Mouse (Mus musculus): ENCODE data around the gene Nphp4. TPM values are rescaled to one million over a fixed set of nuclear protein-coding genes. Genes with fewer than 3 reads are reported as not detected.

Gene Nphp4
- polyA plus RNA-seq, 1 experiment from 2014 or later: 1.7 TPM

DNA sequence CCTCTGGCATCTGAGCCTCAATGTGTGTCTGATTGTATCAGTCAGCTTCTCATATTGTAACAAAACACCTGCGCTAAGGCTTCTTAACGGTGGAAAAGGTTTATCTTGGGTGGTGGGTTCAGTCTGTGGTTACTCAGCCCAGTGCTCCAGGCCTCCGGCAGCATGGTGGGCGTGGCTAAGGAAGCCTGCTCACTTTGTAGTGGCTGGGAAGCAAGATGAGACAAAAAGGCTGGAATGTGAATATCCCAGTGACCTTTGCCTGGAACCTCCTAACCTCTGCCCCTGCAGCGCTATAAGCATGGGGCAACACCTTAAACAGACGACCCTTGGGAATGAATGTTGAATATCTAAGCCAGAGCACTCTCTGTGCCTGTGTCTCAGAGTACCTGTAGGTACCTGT, 105.7 kb downstream of the Nphp4 start:
- no peak overlapping the region for H3K4me3 ChIP-seq (replicated peaks; ENCODE audit: low read depth, low read length)
- no peak overlapping the region for H3K9ac ChIP-seq (ENCODE audit: low read depth, low read length)
- H3K27ac ChIP-seq: no peak overlapping the region
- no peaks in the 10 kb centered on the region for H3K27me3 ChIP-seq (ENCODE audit: insufficient read depth, low read length)
- WGBS: 40% methylated on average over 6 of the region's 6 CpGs
- no peaks in the 10 kb centered on the region for H3K9me3 ChIP-seq (replicated peaks; ENCODE audit: low read length)
- no peak for ATAC-seq (replicated peaks; ENCODE audit: low FRiP score, low read depth)
- no peaks in the 10 kb centered on the region for H3K4me1 ChIP-seq (replicated peaks; ENCODE audit: insufficient read depth, low read length)
- H3K36me3 ChIP-seq (ENCODE audit: insufficient read depth, low read length): no peaks in the 10 kb centered on the region
- no peak for TF ChIP-seq CTCF (IDR thresholded peaks at IDR 0.05; ENCODE audit: low read depth)
- DNase-seq (ENCODE audit: low spot score): no peak
- no peak overlapping the region for H3K4me2 ChIP-seq (ENCODE audit: low read length)

- no peak overlapping the region for H3K4me3 ChIP-seq (replicated peaks; ENCODE audit: low read depth, low read length)
- H3K9me3 ChIP-seq (replicated peaks; ENCODE audit: low read length): no peaks in the 10 kb centered on the region
- H3K9ac ChIP-seq (ENCODE audit: low read depth, low read length): no peak overlapping the region
- H3K27me3 ChIP-seq (ENCODE audit: insufficient read depth, low read length): no peaks in the 10 kb centered on the region
- DNase-seq (ENCODE audit: low spot score): no peak
- 69% methylated on average over 6 of the region's 6 CpGs for WGBS
- ATAC-seq (replicated peaks; ENCODE audit: low FRiP score, low read depth): no peak
- no peaks in the 10 kb centered on the region for H3K4me1 ChIP-seq (replicated peaks; ENCODE audit: insufficient read depth, low read length)
- H3K4me2 ChIP-seq (ENCODE audit: low read length): no peak overlapping the region
- no peaks in the 10 kb centered on the region for H3K36me3 ChIP-seq (ENCODE audit: insufficient read depth, low read length)
- H3K27ac ChIP-seq: no peak overlapping the region
- no peak for TF ChIP-seq CTCF (IDR thresholded peaks at IDR 0.05; ENCODE audit: low read depth)
Observed at GRCm38 (mm10) chr4:152583616-152584015, 107.1 kb downstream of the Nphp4 start.

DNA sequence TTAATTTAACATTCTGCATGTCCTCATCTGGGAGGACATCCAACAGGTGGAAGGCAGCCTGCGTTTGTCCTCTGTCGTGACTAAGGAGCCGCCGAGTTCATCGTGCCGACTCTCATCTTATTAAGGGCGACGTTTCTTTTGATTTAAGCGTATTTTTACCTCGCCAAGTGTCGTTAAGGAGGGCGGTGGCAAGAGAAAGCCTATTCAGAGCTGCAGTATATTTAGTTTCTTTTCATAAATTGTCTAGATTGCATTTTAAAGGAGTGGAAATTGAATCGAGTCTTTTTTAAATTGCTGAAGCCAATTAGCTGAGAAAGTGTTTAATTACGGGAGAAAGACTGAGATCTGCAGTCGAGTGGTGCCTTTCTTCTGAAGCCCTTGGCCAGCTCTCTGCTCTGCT, 109.0 kb downstream of the Nphp4 start:
- Histone ChIP-seq H3K4me2 (ENCODE audit: low read length) (no peak overlapping the region), H3K9ac (ENCODE audit: low read depth, low read length) (no peak overlapping the region), H3K9me3 (replicated peaks; ENCODE audit: low read length) (no peaks in the 10 kb centered on the region), H3K27ac (no peak overlapping the region), H3K27me3 (ENCODE audit: insufficient read depth, low read length) (no peaks in the 10 kb centered on the region), H3K4me1 (replicated peaks; ENCODE audit: insufficient read depth, low read length) (no peaks in the 10 kb centered on the region), H3K4me3 (replicated peaks; ENCODE audit: low read depth, low read length) (no peak overlapping the region), H3K36me3 (ENCODE audit: insufficient read depth, low read length) (no peaks in the 10 kb centered on the region)
- no peak for ATAC-seq (replicated peaks; ENCODE audit: low FRiP score, low read depth)
- no peak for TF ChIP-seq CTCF (IDR thresholded peaks at IDR 0.05; ENCODE audit: low read depth)
- 60% methylated on average over 15 of the region's 15 CpGs for WGBS
- DNase-seq (ENCODE audit: low spot score): no peak

- Histone ChIP-seq H3K27me3 (ENCODE audit: insufficient read depth, low read length) (no peaks in the 10 kb centered on the region), H3K27ac (no peak overlapping the region), H3K9ac (ENCODE audit: low read depth, low read length) (no peak overlapping the region), H3K4me1 (replicated peaks; ENCODE audit: insufficient read depth, low read length) (no peaks in the 10 kb centered on the region), H3K36me3 (ENCODE audit: insufficient read depth, low read length) (no peaks in the 10 kb centered on the region), H3K9me3 (replicated peaks; ENCODE audit: low read length) (no peaks in the 10 kb centered on the region), H3K4me3 (replicated peaks; ENCODE audit: low read depth, low read length) (no peak overlapping the region), H3K4me2 (ENCODE audit: low read length) (no peak overlapping the region)
- DNase-seq (ENCODE audit: low spot score) (peak; percentile 34), ATAC-seq (replicated peaks; ENCODE audit: low FRiP score, low read depth) (no peak)
- 20% methylated on average over 4 of the region's 4 CpGs for WGBS
- no peak for TF ChIP-seq CTCF (IDR thresholded peaks at IDR 0.05; ENCODE audit: low read depth)
Observed at GRCm38 (mm10) chr4:152586175-152586574, 109.7 kb downstream of the Nphp4 start.

GRCm38 (mm10) chr4:152604285-152604684, 127.8 kb downstream of the Nphp4 start:
- 86% methylated on average over 5 of the region's 5 CpGs for WGBS
- no peaks in the 10 kb centered on the region for H3K9me3 ChIP-seq (replicated peaks; ENCODE audit: low read length)
- ATAC-seq (replicated peaks; ENCODE audit: low FRiP score, low read depth) (no peak), DNase-seq (ENCODE audit: low spot score) (no peak)
- H3K9ac ChIP-seq (ENCODE audit: low read depth, low read length): no peak overlapping the region
- no peak overlapping the region for H3K4me3 ChIP-seq (replicated peaks; ENCODE audit: low read depth, low read length)
- TF ChIP-seq CTCF (IDR thresholded peaks at IDR 0.05; ENCODE audit: low read depth): no peak
- no peak overlapping the region for H3K4me2 ChIP-seq (ENCODE audit: low read length)
- no peaks in the 10 kb centered on the region for H3K4me1 ChIP-seq (replicated peaks; ENCODE audit: insufficient read depth, low read length)
- no peak overlapping the region for H3K27ac ChIP-seq
- H3K36me3 ChIP-seq (ENCODE audit: insufficient read depth, low read length): no peaks in the 10 kb centered on the region
- H3K27me3 ChIP-seq (ENCODE audit: insufficient read depth, low read length): no peaks in the 10 kb centered on the region

DNA sequence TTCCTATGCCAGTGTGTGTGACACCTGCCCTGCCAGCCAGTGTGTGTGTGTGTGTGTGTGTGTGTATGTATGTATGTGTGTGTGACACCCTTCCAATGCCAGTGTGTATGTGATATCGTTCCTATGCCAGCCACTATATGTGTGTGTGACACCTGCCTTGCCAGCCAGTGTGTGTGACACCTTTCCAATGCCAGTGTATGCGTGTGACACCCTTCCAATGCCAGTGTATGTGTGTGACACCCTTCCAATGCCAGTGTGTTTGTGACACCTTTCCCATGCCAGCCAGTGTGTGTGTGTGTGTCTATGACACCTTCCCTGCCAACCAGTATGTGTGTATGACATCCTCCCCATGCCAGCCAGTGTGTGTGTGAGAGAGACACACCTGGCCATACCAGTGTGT, 132.7 kb downstream of the Nphp4 start:
- Histone ChIP-seq H3K9ac (ENCODE audit: low read depth, low read length) (no peak overlapping the region), H3K36me3 (ENCODE audit: insufficient read depth, low read length) (no peaks in the 10 kb centered on the region), H3K4me2 (ENCODE audit: low read length) (no peak overlapping the region), H3K9me3 (replicated peaks; ENCODE audit: low read length) (no peaks in the 10 kb centered on the region), H3K4me3 (replicated peaks; ENCODE audit: low read depth, low read length) (no peak overlapping the region), H3K27ac (no peak overlapping the region), H3K27me3 (ENCODE audit: insufficient read depth, low read length) (no peaks in the 10 kb centered on the region), H3K4me1 (replicated peaks; ENCODE audit: insufficient read depth, low read length) (no peaks in the 10 kb centered on the region)
- no peak for TF ChIP-seq CTCF (IDR thresholded peaks at IDR 0.05; ENCODE audit: low read depth)
- ATAC-seq (replicated peaks; ENCODE audit: low FRiP score, low read depth): no peak
- 92% methylated on average over 2 of the region's 2 CpGs for WGBS
- DNase-seq (ENCODE audit: low spot score): no peak

DNA sequence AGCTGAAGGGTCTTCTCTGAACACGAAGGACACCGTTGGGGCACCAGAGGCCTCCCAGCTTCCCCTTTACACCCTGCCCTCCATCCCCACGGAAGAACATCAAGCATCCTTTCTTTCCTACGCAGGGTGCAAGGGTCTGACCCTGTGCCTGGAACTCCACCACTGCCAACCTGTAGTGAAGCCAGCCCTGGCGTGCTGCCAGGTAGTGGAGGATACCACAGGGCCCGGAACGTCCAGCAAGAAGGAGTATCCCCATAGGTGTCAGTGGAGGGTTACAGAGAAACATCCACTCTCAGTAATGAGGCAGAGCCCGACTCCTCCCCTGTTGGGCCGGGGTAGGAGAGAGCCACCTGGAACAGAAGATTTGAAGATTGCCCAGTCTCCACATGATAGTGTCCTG, 133.5 kb downstream of the Nphp4 start:
- H3K27me3 ChIP-seq (ENCODE audit: insufficient read depth, low read length): no peaks in the 10 kb centered on the region
- no peak overlapping the region for H3K27ac ChIP-seq
- H3K36me3 ChIP-seq (ENCODE audit: insufficient read depth, low read length): no peaks in the 10 kb centered on the region
- ATAC-seq (replicated peaks; ENCODE audit: low FRiP score, low read depth): no peak
- DNase-seq (ENCODE audit: low spot score): no peak
- no peaks in the 10 kb centered on the region for H3K4me1 ChIP-seq (replicated peaks; ENCODE audit: insufficient read depth, low read length)
- no peak for TF ChIP-seq CTCF (IDR thresholded peaks at IDR 0.05; ENCODE audit: low read depth)
- no peak overlapping the region for H3K4me2 ChIP-seq (ENCODE audit: low read length)
- 74% methylated on average over 9 of the region's 9 CpGs for WGBS
- no peaks in the 10 kb centered on the region for H3K9me3 ChIP-seq (replicated peaks; ENCODE audit: low read length)
- H3K9ac ChIP-seq (ENCODE audit: low read depth, low read length): no peak overlapping the region
- H3K4me3 ChIP-seq (replicated peaks; ENCODE audit: low read depth, low read length): no peak overlapping the region

Other genes starting within 250 kb of the Nphp4 start
- gene Gpr153, start 202.5 kb upstream of the Nphp4 start, polyA plus RNA-seq (2015; fragmentation: Nextera tagmentation; extraction: Ambion mirVana): 4.6 and 5.2 TPM in 2 replicates
- not detected in 2 replicates for gene Hes3, start 185.0 kb upstream of the Nphp4 start, polyA plus RNA-seq (2015; fragmentation: Nextera tagmentation; extraction: Ambion mirVana)
- gene Icmt, start 179.5 kb upstream of the Nphp4 start, polyA plus RNA-seq (2015; fragmentation: Nextera tagmentation; extraction: Ambion mirVana): 20.0 and 23.6 TPM in 2 replicates
- 0.45 and 1.1 TPM in 2 replicates for gene Rnf207, start 157.7 kb upstream of the Nphp4 start, polyA plus RNA-seq (2015; fragmentation: Nextera tagmentation; extraction: Ambion mirVana)
- 463 and 527 TPM in 2 replicates for gene Rpl22, start 151.0 kb upstream of the Nphp4 start, polyA plus RNA-seq (2015; fragmentation: Nextera tagmentation; extraction: Ambion mirVana)
- 0.04 and 0.09 TPM in 2 replicates for gene Chd5, start 138.1 kb upstream of the Nphp4 start, polyA plus RNA-seq (2015; fragmentation: Nextera tagmentation; extraction: Ambion mirVana)
- 3.1 and 4.1 TPM in 2 replicates for gene Kcnab2, start 1.2 kb downstream of the Nphp4 start, polyA plus RNA-seq (2015; fragmentation: Nextera tagmentation; extraction: Ambion mirVana)